Mouse (Mus musculus): Measurements from ENCODE around the gene Nbea. TPM values are rescaled to one million over a fixed set of nuclear protein-coding genes. Genes with fewer than 3 reads are reported as not detected.

The Nbea gene
- total RNA-seq (2021), result 100 to 1,000 TPM; 197 to 205 TPM
- long read RNA-seq, partial matches to known transcripts, result 10 of 17 reads
- long read RNA-seq, other reads (novel, unspliced or antisense), result 7 of 17 reads

GRCm38 (mm10) chr3:56183159-56184133 lies at the start of gene Nbea:
Nbea (minus strand) TSS chr3:56183701.
- DNase-seq (ENCODE audit: low spot score in 2 of 2), result peak; percentile 89 to 95

GRCm38 (mm10) chr3:56229283-56229682 lies 45.8 kb upstream of the Nbea start:
- no peak for DNase-seq (ENCODE audit: low spot score in 2 of 2)

- DNase-seq (ENCODE audit: low spot score in 2 of 2), result no peak
Observed at GRCm38 (mm10) chr3:56215989-56216388, 32.5 kb upstream of the Nbea start.

GRCm38 (mm10) chr3:56203968-56204367 lies 20.5 kb upstream of the Nbea start:
- DNase-seq (ENCODE audit: low spot score in 2 of 2), result no peak

GRCm38 (mm10) chr3:56188238-56188637 lies 4.7 kb upstream of the Nbea start:
- no peak for DNase-seq (ENCODE audit: low spot score in 2 of 2)

- no peak for DNase-seq (ENCODE audit: low spot score in 2 of 2)
Observed at GRCm38 (mm10) chr3:56187131-56187779, 3.8 kb upstream of the Nbea start.

- DNase-seq (ENCODE audit: low spot score in 2 of 2), result peak; percentile 44 to 53
Observed at GRCm38 (mm10) chr3:56182371-56183158, 936 bp downstream of the Nbea start.

- peak in 1 of 2 experiments; percentile 9 for DNase-seq (ENCODE audit: low spot score in 2 of 2)
Observed at GRCm38 (mm10) chr3:56181991-56182370, 1.5 kb downstream of the Nbea start.

GRCm38 (mm10) chr3:56181025-56181424 lies 2.5 kb downstream of the Nbea start:
- no peak for DNase-seq (ENCODE audit: low spot score in 2 of 2)

- DNase-seq (ENCODE audit: low spot score in 2 of 2), result no peak
Observed at GRCm38 (mm10) chr3:56157864-56158263, 25.6 kb downstream of the Nbea start.

GRCm38 (mm10) chr3:56126674-56127073 lies 56.8 kb downstream of the Nbea start:
- DNase-seq (ENCODE audit: low spot score in 2 of 2), result no peak

- no peak for DNase-seq (ENCODE audit: low spot score in 2 of 2)
Observed at GRCm38 (mm10) chr3:56116647-56117046, 66.9 kb downstream of the Nbea start.

- DNase-seq (ENCODE audit: low spot score in 2 of 2), result no peak
Observed at GRCm38 (mm10) chr3:56108101-56108500, 75.4 kb downstream of the Nbea start.

GRCm38 (mm10) chr3:56097105-56097504 lies 86.4 kb downstream of the Nbea start:
- DNase-seq (ENCODE audit: low spot score in 2 of 2), result no peak

GRCm38 (mm10) chr3:56079015-56079612 lies 104.4 kb downstream of the Nbea start:
- DNase-seq (ENCODE audit: low spot score in 2 of 2), result no peak

GRCm38 (mm10) chr3:56067849-56068248 lies 115.7 kb downstream of the Nbea start:
- DNase-seq (ENCODE audit: low spot score in 2 of 2), result no peak

GRCm38 (mm10) chr3:56066360-56067040 lies 117.0 kb downstream of the Nbea start:
- DNase-seq (ENCODE audit: low spot score in 2 of 2), result no peak

- no peak for DNase-seq (ENCODE audit: low spot score in 2 of 2)
Observed at GRCm38 (mm10) chr3:56065234-56065633, 118.3 kb downstream of the Nbea start.

GRCm38 (mm10) chr3:56045659-56046336 lies 137.7 kb downstream of the Nbea start:
- no peak for DNase-seq (ENCODE audit: low spot score in 2 of 2)

GRCm38 (mm10) chr3:56043091-56043490 lies 140.4 kb downstream of the Nbea start:
- no peak for DNase-seq (ENCODE audit: low spot score in 2 of 2)
